Mouse (Mus musculus): ENCODE data around the gene Sept10.
"Not testable (repeated sequence)": the region's sequence is repeated elsewhere in the genome, so short reads cannot be mapped to it uniquely, and the experiment has no call there.

The Sept10 gene

DNA sequence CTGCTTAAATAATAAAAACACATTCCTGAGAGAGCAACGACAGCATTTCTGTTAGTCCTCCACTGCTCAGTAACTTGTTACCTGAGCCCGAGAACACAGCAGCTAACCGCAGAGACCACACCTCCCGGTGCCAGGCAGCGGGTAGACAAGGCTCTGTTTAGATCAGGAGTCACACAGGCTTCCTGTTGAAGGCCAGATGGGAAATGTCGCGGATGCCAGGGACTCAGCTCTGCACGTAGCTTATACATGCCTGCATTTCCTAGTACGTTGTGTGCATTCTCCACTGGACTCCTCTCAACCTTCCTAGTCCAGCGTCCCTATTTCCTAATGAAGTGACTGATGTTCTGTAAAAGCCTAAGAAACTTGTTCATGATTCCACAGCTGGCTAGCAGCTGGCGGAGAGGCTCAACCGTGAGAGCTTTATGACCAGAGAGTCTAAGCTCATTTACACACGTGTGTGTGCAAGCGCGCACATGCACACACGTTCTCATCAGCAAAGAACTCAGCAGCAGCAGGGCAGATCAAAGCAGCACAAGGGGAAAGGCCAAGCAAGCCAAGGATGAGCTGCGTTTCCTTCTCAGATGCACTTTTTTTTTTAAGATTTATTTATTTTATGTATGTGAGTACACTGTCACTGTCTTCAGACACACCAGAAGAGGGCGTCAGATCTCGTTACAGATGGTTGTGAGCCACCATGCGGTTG is 89.6 kb downstream of the Sept10 start:
- in situ Hi-C loops (cut with MboI, MseI): no loop called here

DNA sequence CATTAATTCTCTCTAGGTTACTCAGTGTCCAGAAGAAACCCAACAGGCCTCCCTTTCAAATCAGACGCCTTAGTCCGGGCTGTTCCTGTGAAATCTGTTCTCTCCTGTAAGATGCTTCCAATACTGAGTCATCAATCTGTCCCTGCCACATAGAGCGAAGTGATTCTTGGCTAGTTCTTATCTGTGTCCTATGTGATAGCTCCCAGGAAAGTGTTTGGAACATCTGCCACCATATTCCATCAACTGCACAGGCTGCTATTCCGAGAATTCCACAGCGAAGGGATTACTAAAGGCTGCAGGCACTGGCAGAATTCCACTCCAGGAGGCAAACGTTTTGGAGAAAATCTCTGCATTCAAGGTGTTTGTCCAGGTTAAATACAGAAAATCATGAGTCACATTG is 94.0 kb downstream of the Sept10 start:
- in situ Hi-C loops (cut with MboI, MseI): no loop called here

GRCm38 (mm10) chr10:59125497-59125896 is 96.2 kb downstream of the Sept10 start:
- in situ Hi-C loops (cut with MboI, MseI): no loop called here

GRCm38 (mm10) chr10:59119811-59120210 is 101.8 kb downstream of the Sept10 start:
- in situ Hi-C loops (cut with MboI, MseI): no loop called here

- in situ Hi-C loops (cut with MboI, MseI): no loop called here
Observed at GRCm38 (mm10) chr10:59119001-59119400, 102.6 kb downstream of the Sept10 start.

DNA sequence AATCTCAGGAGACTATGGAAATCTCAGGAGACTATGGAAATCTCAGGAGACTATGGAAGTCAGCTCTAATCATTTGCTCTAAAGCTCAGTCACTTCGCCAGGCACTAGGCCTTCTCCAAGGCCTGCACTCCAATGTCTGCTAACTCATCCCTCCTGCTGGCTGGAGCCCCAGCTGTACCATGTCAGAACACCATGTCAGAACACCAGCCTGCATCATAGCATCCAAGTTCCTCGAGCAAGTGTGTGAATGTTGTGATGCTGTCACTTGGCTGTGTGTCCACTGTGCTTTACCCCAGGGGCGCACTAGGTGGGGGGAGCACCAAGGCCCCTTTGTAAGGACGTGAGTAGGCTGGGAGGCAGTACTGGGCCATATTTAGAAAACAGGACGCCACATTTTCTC is 104.1 kb downstream of the Sept10 start:
- in situ Hi-C loops (cut with MboI, MseI): no loop called here

DNA sequence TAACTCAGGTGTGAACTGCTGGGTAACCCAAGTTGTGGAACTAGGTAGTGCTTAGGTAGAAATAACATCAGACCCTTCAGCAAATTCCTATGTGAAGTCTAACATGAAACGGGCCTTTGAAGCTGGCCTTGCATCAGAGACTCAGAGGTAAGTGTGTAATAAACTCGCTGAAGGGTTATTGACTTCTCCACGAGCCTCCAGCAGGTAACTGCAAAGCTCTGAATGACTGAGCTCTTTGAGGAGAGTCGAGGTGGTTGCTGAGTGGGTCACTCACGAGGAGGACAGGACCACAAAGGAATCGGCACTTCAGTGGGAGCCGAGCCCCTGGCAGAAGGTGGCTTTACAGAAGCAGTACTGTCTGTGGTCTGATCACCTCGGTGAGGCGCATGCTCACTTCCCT is 105.3 kb downstream of the Sept10 start:
- in situ Hi-C loops (cut with MboI, MseI): no loop called here

DNA sequence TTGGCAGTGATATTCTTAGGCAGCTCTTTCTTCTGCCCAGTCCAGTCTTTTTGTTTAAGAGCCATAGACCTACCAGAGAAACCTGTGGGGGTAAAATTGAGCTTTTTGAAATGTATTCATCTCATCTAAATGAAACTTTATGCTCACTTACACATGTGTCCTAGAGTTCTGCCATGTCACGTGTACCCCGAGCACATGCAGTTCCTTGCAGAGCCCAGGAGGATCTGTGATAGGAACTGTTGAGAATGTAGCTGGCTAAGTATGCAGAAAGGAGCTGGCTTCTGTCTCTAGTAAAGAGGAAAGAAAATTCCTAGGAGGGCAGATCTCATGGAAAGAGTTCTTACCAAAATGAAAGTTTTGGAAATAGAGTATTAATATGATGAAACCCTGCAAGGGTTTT is 106.0 kb downstream of the Sept10 start:
- in situ Hi-C loops (cut with MboI, MseI): no loop called here

GRCm38 (mm10) chr10:59114535-59115291 is 106.9 kb downstream of the Sept10 start:
- in situ Hi-C loops (cut with MboI, MseI): no loop called here

- in situ Hi-C loops (cut with MboI, MseI): no loop called here
Observed at GRCm38 (mm10) chr10:59113386-59113785, 108.3 kb downstream of the Sept10 start.

DNA sequence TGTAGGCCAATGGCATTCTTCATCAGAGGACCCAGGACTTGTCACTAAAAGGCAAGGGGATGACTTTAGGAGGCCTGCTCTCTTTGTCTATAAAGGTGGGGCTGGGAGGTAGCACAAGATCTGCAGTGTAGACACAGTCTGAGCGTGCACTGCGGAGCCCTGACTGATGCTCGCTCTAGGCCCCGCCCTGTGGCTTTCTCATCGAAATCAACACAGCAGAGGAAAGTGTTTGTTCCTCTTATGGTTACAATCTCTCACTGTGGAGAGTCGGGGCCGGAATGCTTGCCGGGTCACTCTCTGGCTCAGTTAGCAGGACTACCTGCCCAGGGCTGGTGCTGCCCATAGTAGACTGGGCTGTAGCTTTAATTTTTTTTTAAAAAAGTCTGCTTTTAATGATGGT is 108.9 kb downstream of the Sept10 start:
- in situ Hi-C loops (cut with MboI, MseI): no loop called here

DNA sequence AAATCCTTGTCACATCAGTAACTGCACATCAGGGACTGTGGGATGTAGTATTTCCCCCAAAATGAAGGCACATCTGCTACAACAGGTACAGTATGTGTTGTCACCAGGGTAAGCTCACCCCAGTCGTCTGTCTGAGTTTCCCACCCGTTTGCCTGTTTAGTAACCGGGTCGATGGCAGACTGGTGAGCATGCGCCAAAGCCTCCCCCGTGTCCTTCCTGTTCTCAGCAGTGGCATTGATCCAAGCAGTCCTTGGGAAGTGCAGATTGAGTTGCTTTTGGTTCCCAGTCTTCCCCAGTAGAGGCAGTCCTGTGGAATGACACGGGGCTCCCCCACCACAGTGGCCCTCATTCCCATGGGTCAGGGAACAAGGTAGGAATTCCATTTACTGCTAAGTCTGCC is 111.3 kb downstream of the Sept10 start:
- in situ Hi-C loops (cut with MboI, MseI): no loop called here

- in situ Hi-C loops (cut with MboI, MseI): no loop called here
Observed at GRCm38 (mm10) chr10:59109015-59109414, 112.6 kb downstream of the Sept10 start.

DNA sequence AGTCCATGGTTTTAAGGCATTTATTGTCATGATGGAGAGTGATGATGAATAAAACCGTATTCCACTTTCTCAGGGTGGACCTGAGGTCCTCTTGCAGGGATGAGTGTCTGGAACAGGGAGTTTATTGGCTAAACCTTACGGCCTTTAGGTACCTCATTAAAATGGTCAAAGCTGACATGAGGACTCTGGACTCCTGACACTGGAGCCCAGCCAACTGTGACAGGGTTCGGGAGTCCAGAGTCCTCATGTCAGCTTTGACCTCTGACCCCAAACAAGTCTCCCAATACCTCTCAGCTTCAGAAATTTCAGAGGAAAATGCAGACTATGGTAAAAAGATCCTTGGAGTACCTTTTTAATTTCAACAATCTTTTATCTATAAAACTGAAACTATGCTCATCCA is 115.0 kb downstream of the Sept10 start:
- in situ Hi-C loops (cut with MboI, MseI): no loop called here

DNA sequence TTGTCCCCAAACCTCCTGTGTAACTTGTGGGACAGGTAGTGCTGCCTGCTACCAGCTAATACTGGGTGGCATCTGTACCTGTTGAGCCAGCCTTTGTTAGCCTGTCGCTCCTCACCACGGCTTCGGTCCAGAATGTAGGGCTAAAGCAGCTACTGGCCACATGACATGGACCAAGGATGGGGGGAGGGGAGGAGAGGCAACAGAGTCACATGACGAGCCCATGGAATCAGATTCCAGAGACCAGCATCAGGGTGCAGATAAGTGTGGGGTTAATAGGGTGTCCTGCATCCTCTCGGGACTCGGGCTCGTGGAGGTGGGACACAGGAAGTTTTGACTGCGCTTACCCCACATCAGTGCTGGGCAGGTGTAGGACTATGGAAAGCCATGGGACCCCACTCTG is 115.8 kb downstream of the Sept10 start:
- in situ Hi-C loops (cut with MboI, MseI): no loop called here

- in situ Hi-C loops (cut with MboI, MseI): no loop called here
Observed at GRCm38 (mm10) chr10:59104683-59105082, 117.0 kb downstream of the Sept10 start.

DNA sequence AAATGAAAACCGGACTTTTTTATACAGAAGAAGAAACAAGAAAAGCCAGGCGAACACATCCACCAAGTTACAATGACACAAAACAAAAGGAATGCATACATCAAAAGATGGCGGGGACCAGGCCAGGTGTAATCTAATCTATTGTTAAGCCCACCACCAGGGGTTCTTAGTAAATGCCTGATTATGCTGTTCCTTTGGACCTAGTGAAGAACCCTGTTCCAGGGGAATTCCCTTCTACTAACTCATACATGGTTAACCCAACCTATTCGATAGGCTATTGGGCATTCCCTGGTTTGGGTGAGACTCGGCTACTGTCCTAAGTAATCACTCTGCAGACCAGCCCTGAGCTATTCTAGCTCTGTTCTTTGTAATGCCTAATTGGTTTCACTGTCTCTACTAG is 118.6 kb downstream of the Sept10 start:
- in situ Hi-C loops (cut with MboI, MseI): not testable (repeated sequence)

- in situ Hi-C loops (cut with MboI, MseI): no loop called here
Observed at GRCm38 (mm10) chr10:59091988-59092387, 129.7 kb downstream of the Sept10 start.

Measured in T-helper 2 cell (primary cell).